Mouse (Mus musculus) cortical plate, adult 2 months (tissue): ENCODE results near the gene Deaf1.

Source experiments
- CTCF ChIP-seq: fragments of 200-500 bp; IDR thresholded peaks from 2 replicates; pipeline ENCODE4 v1.5.1; 2011; ENCODE audit warnings: mild to moderate bottlenecking, control low read depth, low read length; ENCODE audit not compliant: insufficient read depth; ENCODE audit errors: extremely low read depth
- POLR2A ChIP-seq: fragments of 200-500 bp; IDR thresholded peaks from 2 replicates; pipeline ENCODE4 v1.6.1; 2011; ENCODE audit warnings: mild to moderate bottlenecking, low read length, control low read depth; ENCODE audit not compliant: insufficient read depth; ENCODE audit errors: extremely low read depth

DNA sequence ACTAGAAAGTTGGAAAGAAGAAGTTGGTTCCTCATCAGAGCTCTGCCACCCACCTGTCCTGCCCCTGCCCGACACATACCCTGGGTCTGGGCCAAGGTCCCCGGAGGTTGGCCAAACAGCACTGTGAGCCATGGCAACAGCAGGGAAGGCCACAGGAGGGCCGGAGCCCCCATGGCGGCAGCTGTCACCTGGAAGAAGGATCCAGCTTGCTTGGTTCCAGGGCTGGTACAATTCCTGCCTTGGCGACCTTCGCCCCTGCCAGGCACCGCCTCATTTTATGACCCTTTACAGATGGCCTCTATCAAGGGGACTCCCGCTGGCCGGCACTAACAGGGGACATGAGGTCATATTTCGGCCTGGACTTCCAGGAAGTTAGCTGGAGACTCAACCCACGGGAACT, 50.9 kb downstream of the Deaf1 start, which contains the start of gene Cdhr5:
- TF ChIP-seq CTCF (no peak), POLR2A (no peak)
